Mouse (Mus musculus) monocyte, adult 2 months (primary cell): ENCODE measurements around the gene Golt1a.

ENCODE experiments used
- DNase-seq, 2 experiments: peaks; one replicate each; pipeline ENCODE4 v3.0.0; 2022; ENCODE audit warnings: low spot score in 2 of 2, low read depth in 1 of 2

Gene Golt1a

DNA sequence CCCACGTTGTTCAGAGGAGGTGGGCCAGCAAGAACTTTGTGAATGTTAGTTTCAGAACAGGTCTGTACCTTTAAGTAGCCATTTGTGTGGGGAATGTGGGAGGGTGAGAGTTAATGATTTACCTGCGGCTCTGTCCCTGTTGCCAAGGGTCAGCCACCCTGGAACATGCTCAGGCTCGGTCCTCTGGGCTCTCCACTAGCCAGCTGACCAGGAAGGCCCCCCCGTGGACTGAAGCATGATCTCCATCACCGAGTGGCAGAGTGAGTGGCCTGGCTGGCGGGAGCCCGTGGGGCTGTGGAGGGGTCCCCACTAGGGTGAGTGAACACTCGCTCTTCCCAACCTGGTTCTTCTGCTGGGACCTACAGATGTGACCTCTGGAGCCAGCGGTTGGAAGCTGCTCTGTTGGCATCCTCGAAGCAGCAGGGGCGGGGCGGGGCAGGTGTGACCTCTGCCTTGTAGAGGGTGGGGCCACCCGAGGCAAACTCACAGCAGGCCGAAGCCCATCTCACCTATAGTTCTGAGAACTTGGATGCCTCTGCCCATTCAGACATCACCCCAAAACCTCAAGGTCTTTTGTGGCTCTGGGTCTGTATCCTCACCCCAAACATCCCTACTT, at the start of gene Golt1a:
TSS of gene Golt1a (plus strand) at position 149 of the 616 bp plus-strand sequence.
- DNase-seq = no peak

DNA sequence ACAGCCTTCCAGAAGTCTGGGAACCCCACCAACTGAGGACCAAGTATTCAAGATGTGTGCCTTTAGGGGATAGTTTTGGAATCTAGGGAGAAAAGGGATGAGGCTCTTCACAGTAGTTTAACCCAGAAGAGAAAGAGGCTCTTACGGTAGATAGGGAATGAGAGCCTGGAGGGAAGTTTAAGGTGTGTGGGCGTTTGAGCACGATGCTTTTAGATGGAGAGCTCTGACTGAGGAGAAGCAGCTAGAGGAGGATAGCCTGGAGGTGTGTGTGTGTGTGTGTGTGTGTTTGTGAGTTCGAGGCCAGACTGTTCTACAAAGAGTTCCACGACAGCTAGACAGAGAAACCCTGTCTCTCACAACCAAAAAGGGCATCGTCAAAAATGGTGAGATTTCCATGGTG, 47.0 kb upstream of the Golt1a start:
- DNase-seq = no peak

DNA sequence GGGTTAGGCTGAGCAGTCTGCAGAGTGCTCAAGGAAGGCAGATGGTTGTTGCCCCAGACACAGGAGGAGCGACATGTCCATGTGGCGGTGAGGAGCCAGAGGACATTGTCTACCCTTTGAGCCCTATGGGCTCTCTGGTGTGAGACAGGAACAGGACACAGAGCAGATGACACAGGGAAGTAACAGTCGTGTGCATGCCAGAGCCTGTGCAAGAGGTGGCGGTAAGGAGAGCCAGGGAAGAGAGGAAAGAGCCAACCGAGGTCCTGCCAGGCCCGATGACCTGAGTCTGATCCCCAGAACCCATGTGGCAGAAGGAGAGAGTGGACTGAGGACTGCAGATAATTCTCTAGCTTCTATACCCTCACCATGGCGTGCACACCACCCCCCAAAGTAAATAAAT, 46.5 kb upstream of the Golt1a start:
- DNase-seq = no peak

DNA sequence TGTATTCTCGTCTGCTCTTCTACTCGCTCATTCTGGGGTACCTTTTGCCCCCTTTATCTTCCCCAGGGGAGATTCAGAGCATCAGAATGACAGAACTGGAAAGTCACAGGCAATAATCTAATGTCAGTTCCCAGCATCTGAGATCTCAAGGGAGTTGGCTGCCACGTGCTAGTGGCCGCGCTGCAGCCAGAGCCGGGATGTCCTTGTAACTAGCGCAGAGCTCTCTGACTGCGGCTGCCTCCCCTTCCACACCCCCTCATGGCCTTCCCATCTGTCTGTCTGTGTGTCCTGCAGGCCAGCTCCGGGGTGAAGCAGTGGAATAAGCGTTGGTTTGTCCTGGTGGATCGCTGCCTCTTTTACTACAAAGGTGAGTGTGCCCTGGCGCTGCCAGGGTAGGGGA, 45.2 kb upstream of the Golt1a start:
- DNase-seq = no peak

DNA sequence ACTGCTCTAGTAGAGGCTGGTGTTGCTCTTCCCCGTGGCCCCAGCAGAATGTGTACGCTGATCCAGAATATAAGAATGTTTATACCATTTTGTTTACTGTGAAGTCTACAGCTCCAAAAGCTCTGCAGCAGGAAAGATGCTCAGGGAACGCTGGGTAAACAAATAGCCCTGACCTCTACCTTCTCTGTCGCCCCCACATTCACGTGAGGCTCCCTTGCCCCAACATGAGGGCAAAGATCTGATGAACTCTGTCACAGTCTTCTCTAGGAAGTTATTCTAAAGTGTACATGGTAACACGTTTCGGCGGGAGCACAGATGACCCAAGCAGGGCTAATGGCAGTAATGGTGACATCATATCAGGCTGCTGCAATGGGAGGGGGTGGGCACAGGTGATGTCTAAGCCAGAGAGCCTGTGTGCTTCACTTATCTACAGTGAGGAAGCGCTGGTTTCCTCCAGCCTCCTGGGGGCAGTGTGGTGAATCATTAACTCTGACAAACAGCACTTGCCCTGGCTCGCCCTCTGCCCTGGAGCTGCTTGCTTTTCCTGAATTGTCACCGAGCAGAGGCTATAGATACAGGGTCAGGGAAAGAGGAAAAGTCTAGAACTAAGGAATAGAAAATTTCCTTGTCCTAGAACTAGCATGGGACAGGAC, 44.4 kb upstream of the Golt1a start:
- DNase-seq = no peak

DNA sequence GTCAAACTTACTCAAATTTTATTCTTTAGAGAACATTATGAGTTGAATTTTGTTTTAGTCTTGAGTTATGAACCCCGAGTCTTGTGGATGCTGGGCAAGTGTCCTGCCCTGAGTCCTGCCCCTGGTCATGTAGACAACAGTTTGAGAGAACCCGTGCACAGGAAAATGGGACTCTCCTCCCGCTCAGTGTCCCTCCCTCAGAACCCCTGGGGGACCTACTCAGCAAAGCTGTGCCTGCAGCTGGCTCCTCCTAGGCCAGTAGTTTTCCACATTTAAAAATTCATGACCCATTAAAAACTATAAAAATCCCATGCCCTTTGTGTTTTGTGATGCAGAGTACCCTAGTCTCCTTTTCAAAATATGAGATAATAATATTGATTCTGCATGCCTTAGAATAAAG, 42.5 kb upstream of the Golt1a start:
- DNase-seq = no peak

DNA sequence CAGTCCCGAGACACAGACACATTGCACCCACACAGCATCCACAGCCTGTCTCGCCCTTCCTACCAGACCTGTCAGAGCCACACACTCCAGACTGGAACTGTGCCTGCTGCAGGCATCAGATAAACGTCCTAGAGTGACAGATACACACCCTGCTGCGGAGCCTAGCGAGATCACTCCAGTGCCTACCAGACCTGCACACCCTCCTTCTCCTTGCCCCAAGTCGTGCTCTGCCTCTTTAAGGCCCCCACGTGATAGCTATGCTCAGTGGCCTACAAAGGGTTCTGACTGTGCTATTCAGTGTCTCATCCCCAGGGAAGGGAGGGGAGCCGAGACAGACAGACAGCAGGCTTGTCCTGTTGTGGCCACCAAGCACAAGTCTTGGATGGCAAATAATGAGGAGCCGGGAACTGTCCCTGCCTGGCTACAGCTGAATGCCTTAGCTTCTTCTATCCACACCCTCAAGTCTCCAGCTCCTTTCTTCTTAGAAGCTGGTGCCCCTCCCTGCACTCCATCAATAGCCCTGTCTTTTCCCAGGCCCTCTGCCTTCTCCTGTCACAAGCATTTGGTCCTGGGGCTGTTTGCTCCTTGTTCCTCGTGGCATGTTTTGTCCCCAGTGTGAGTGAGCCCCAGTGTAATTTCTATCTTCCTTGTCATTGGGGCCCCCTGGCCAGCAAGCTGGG, 41.6 kb upstream of the Golt1a start:
- DNase-seq = no peak

DNA sequence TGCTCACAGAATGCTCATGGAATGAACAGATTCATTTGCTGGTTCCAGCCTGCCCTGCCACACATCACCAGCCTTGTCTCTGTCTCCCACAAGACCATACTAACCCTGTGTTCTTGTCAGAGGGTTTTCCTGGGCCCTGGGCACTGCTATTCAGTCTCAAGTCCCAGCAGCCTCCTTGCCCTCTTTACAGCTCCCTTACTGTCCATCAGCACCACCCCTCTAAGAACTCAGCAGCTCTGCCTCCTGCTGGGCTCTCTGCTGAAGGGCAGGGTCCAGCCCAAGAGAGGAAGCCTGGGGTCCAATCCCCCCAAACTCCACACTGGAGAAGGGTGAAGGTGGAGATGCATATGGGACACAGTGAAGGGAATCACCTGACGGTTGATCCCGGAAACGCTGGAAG, 41.1 kb upstream of the Golt1a start:
- no peak for DNase-seq

DNA sequence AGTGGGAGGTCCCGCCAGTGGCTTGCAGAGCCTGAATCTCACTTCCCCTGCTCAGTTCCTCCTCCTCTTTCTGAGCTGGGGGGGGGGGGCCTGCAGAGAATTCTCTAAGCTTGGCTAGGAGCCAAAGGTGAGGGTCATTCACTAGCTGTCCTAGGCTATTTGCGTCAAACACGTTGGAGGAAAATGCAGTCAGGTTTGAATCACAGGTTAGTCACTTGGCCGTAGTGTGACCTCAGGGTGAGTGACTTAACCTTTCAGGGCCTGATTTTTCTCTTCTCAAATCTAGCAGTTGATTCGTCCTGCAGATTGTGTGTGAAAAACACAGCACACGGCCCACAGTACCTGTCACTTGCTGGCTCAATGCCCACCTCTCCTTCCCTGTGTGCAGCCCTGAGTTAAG, 39.3 kb upstream of the Golt1a start:
- DNase-seq = no peak

DNA sequence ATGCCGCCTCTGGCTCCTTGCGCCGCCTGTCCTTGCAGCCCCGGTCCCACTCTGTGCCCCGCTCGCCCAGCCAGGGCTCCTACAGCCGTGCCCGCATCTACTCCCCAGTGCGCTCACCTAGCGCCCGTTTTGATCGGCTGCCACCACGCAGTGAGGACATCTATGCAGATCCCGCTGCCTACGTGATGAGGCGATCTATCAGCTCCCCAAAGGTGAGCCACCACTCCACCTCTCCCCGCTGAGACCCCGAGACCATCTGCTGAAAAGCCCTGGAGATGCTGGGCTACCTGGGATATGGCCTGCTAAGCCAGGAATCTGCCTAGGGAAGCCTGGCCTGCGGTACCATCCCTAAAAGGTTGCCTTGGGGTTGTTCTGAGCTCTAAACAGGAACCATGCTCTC, 35.4 kb upstream of the Golt1a start:
- DNase-seq = no peak

DNA sequence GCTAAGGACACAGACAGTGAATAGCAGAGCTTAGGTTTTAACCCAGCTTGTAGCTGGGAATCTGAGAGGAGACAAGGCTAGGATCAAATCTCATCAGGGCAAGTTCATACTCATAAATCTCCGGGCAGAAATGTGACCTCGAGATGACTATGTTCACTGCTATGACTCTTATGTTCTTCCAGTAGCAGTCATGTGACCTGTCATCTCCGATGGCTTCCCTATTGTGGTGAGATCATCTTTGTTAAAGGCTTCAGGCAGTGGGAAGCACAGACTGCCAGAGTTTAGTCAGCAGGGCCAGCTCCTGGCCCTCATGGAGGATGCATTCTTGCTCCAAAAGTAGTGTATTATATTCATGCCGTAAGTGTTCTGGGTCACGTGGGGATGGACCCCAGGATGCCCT, 32.6 kb upstream of the Golt1a start:
- DNase-seq = no peak

DNA sequence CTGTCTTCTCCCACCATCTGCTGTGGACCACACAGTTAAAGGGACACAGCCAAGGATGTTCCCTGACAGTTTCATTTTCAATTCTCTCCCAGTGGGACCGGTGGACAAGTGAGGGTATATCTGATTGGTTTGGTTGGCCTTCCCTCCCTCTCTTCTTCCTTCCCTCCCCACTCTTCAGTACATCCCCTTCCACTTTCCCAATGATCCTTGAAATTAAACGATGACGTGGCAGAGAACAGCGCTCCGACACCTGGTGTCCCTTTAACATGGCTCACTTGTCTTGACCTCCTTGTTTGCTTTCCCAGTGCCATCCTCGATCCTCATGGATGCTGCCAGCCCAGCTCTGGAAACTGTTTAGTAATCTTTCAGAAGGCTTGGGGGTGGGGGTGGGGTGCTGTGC, 31.1 kb upstream of the Golt1a start:
- no peak for DNase-seq

DNA sequence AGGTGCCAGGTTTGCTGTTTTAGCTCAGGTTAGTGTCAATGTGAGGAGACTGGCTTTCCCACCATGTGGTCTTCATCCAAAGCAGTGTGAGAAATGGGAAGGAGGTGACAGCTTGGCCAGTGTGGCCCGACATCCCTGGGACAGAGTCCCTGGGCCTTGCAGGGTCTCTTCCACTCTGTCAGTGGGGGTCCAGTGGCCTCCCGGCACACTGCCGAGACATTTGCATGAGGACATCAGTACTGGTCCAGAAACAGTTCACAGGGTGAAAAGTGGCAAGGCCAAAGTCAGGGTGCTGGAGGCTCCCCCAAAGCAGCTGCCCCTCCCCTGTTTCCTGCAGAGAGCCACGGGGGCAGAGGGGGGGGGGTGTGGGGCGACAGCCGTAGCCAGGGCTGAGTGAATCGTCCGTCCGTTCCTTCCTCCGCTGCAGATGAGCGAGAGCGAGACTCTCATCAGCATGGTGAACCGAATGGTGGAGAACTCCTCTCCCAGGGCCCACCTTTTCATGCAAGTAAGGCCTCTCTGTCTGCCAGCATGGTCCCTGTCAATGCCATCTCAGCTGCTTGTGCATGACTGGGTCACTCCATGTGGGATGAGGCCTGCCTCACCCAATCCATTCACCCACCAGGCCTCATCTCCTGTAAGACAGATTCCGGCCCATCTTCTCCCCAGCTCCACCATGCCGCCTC, 30.5 kb upstream of the Golt1a start:
- no peak for DNase-seq

DNA sequence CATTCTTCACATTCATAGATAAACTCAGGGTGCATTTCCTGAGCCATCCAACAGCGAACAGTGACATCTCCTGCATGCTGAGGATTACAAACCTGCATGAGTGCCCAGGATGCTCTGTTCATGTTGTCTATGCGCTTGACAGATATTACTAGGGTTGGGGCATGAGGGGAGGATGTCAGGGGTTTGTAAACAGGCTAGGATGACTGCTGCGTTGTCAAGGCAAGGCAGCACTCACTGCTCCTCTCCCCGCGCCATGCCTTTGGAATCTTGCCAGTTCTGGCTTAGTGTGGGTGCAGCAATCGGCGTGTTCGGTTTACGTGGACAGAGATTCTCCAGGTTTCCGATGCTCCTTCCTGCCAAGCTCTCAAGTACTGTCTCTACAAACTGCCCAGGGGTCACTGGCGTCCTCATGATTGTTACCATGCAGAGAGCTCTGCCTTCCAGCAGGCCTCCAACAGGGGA, 29.9 kb upstream of the Golt1a start:
- DNase-seq = no peak

DNA sequence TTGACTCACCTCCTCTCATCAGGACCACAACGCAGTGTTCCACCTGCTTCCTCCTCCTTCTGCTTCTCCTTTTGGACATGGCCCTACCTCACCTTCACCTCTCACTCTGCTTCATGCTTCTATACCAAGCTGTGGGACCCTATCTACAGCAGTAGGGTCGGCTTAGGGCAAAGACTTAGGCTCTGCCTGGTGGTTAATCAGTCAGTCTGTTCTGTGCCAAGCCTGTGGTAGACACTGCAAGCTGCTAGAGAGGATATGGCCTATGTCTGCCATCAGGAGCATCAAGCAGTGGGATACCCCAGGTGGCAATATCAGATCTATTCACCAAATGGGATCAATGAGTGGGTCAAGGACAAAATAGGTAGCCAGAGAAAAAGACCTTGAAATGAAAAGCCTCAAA, 29.1 kb upstream of the Golt1a start:
- DNase-seq = no peak

DNA sequence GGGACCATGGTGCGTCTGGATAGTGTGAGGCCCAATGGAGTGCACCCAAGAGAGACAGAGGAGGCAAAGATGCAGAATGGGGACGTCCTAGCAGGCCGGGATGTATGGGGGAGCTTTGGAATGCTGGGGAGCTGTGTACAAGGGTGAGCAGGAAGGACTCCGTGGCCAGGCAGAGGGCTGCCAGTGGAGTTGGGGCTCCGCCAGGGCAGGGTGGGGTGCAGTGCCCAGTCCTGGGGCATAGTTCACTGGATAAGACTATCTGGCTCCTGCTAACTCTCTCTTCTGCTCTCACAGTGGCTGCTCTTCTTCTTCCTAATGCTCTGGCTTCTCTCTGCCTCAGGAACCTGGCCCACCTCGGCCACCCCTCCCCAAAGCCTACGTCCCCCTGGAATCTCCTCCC, 23.7 kb upstream of the Golt1a start:
- no peak for DNase-seq

DNA sequence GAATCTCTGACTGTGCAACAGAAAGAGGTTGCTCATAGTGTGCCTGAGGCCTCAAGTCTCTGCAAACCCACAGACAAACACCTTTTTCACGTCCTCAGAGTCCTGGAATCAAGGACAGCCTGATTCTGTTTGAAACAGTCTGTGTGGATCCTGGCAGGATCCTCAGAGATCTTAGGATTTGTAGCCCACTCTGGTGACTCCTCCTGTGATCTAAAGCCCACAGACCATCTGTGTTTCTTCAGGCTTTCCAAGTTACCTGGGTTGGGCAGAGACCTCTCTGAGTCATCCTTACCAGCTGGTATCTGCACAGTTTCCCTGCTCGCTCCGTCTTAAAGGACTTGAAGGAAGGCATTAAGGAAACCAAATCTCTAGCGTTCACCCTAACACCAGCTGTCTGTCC, 22.5 kb upstream of the Golt1a start:
- DNase-seq = no peak

DNA sequence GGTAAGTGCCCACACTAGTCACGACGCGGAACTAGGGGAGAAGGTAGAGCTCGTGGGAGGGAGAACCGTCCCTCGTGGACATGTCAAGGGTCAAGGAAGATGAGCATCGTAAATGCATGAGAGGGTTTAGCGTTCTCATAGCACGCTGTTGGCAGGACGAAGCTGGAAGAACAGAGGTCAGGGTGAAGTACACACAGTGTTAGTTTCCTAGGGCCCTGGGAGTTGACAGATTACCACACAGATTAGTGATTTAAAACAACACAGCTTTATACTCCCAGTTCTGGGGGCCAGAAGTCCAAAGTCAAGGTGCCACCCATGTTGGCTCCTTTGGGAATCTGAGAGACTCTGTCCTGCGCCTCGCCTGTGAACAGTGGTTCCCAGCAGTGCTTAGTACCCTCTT, 21.7 kb upstream of the Golt1a start:
- no peak for DNase-seq

DNA sequence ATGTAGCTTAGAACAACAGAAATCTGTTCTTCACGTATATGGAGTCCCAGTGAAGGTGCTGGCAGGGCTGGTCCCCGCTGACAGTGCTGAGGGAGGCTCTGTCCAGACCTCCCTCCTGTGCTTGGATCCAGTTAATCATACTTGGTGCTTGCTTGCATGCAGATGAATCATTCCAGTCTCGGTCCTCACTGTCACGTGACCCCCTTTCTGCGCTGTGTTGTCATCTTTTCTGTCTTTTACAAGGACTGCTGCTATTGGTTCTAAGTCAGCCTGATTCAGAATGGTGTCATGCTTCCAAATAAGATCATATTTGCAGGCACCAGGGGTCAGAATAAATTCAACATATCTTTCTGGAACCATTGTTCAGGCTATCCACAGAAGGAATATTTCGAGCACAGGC, 17.7 kb upstream of the Golt1a start:
- DNase-seq = no peak

DNA sequence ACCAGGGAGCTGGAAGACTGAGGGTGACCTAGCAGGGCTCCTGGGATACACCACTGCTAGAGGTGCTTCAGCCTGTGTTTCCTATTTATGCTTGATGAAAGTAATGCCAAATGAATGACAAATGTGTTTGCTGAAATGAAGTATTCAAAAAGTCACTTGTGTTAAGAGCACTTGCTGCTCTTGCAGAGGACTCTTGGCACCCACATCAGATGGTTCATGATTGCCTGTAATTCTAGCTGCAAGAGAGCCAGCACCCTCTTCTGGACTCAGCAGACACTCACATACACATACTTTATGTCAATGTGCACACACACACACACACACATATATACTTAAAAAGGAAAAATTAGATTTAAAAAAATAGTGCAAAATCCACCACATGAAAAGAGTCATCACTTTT, 17.0 kb upstream of the Golt1a start:
- DNase-seq = no peak

DNA sequence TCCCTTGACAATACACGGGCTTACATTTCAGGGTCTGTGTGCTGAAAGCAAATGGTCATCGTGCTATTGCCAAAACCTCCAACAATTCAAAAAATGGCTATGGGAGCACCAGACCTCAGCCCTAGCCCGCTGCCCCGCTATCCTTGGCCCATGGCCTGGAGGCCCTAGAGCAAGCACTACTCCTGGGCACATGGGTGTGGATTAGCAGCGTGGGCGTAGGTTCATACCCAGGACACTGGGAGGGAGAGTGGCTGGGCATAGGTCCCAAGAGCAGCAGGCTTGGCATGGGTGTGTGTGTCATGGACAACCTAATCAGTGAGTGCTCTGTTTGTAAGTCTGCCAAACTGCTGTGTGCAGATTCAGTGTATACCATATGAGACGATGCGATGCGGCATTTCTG, 13.2 kb upstream of the Golt1a start:
- no peak for DNase-seq

DNA sequence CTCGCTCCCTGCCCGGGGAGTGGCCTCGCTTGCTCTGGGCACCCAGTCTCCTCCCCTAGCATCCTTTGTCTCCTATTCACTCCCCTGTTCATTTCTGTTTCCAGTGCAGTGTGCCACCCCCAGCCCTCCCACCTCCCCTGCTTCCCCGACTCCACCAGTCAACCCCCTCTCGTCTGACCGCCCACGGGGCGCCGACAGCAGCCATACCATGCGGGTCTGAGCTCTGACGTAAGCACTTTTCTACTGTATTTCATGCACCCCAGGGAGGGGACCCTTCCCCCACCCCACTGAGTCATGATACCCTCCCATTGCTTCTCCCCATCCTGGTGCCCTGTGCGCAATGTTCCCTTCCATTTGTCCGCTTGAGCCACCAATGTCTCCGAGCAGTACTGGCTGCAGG, 10.8 kb upstream of the Golt1a start:
- DNase-seq = no peak
